Mouse (Mus musculus): ENCODE data around the gene Slc35f1.

DNA sequence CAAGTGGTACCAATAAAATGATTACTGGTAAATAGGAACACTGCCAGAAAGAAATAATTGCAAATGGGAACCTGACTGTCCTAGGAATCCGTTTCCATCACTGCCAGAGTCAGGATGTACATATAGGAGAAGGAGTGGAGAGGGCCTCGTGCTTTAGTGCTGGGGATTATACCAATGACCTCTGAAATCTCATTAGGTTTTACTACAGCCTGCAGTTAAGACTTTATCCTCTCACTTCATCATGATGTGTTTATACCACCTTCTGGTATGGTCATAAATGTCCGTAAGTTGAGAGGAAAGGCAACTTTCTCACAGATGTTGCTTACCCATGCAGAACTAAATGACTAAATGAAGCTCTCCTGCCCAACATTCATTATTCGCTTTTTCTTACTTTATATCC is 401.2 kb downstream of the Slc35f1 start:
- TF ChIP-seq ETS1 (conservative IDR thresholded peaks at IDR 0.05; ENCODE audit: low read depth, low read length), result no peak
- TF ChIP-seq CTCF (conservative IDR thresholded peaks at IDR 0.05 in 1 of 2, IDR thresholded peaks at IDR 0.05 in 1 of 2; ENCODE audit: low read depth in 2 of 2, low read length in 2 of 2), result no peak
- TF ChIP-seq CHD2 (IDR thresholded peaks at IDR 0.05; ENCODE audit: low read length), result no peak

Measured in CH12.LX (cell line).